Mouse (Mus musculus) midbrain, embryonic 15.5 days (tissue): Measurements from ENCODE around the gene Hbs1l. TPM values are rescaled to one million over a fixed set of nuclear protein-coding genes. Genes with fewer than 3 reads are reported as not detected.

Experiments used
- ATAC-seq: fragments of 200-750 bp; cut with Nextera tagmentation; replicated peaks from 2 replicates; pipeline ENCODE4 v1.8.0; 2017; ENCODE audit warnings: moderate TSS enrichment
- H3K27ac ChIP-seq: fragments of 300-500 bp; sonication (generic); 2 replicates; pipeline ENCODE4 v1.5.1; 2015; ENCODE audit warnings: mild to moderate bottlenecking, inconsistent platforms
- H3K27me3 ChIP-seq: fragments of 300-500 bp; sonication (generic); replicated peaks from 2 replicates; pipeline ENCODE4 v1.6.1; 2015; ENCODE audit warnings: inconsistent platforms
- H3K36me3 ChIP-seq: fragments of 300-500 bp; sonication (generic); replicated peaks from 2 replicates; pipeline ENCODE4 v1.6.1; 2015; ENCODE audit warnings: inconsistent platforms
- H3K4me1 ChIP-seq: fragments of 300-500 bp; sonication (generic); 2 replicates; pipeline ENCODE4 v1.6.1; 2015; ENCODE audit warnings: inconsistent platforms
- H3K4me2 ChIP-seq: fragments of 300-500 bp; sonication (generic); 2 replicates; pipeline ENCODE4 v1.6.1; 2015; ENCODE audit warnings: inconsistent platforms, mild to moderate bottlenecking, moderate library complexity
- H3K4me3 ChIP-seq: fragments of 300-500 bp; sonication (generic); 2 replicates; pipeline ENCODE4 v1.5.1; 2015; ENCODE audit warnings: mild to moderate bottlenecking, inconsistent platforms
- H3K9ac ChIP-seq: fragments of 300-500 bp; sonication (generic); 2 replicates; pipeline ENCODE4 v1.6.1; 2015; ENCODE audit warnings: mild to moderate bottlenecking, inconsistent platforms
- H3K9me3 ChIP-seq: fragments of 300-500 bp; sonication (generic); 2 replicates; pipeline ENCODE4 v1.6.1; 2016; ENCODE audit warnings: inconsistent platforms
- WGBS: fragments of 180-500 bp; shearing (Covaris S2); methylation state at CpG from one replicate; pipeline ENCODE4 v1.1.7; 2015; ENCODE audit warnings: mixed read lengths; 5-methylcytosine and 5-hydroxymethylcytosine counted together
- polyA plus RNA-seq: library from polyadenylated mRNA; unstranded; fragments of >200 nt; fragmentation: Nextera tagmentation; extraction: Ambion mirVana; gene quantifications from 2 replicates; pipeline ENCODE4 v1.2.1, GENCODE M21; 2015

Hbs1l gene
- 84.8 and 91.5 TPM in 2 replicates for polyA plus RNA-seq

DNA sequence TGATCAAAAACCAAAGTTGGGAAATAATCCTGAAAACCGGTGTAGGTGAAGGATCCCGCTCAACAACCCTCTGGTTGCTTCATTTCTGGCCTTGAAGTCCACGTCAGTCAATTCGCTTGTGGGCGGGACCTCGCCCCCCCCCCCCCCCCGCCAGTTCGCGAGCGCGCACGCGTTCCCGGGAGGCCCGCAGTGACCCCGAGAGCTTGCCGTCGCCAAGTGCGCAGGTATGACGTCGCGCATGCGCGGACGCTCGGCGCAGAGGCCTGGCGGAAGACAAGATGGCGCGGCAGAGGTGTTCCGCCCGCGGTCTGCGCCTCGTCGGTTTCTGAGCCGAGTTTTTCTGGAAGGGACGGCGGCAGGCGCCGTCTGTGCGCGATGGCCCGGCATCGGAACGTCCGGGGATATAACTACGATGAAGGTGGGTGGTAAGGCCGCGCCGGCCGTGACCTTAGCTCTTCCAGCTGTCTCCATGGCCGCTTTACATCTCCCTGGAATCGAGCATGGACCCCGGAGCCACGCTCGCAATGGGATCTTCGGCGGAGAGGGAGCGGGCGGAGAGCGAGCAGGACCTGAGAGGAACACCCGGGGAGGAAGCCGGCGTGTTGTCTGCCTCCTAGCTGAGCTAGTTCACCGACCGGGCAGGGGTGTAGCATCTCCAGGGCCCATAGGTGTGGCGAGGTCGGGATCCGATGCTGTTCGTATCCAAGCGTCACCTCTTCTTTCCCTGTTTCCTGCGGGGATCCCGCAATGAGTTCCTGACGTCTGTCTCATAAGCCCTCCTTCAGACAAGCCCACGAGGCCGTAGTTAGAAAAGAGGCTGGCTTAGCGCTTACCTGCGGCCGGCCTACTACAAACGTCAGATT lies at the start of gene Hbs1l:
Gene Hbs1l (plus strand): TSS at position 221 of the 863 bp plus-strand sequence.
- Histone ChIP-seq H3K9ac (peak within 1 kb of the TSS; percentile 80), H3K27me3 (no peaks in the 10 kb centered on the region), H3K4me1 (peaks cover 22% of the 10 kb centered on the region), H3K4me3 (peak within 1 kb of the TSS; percentile 74), H3K9me3 (no peaks in the 10 kb centered on the region), H3K27ac (peak within 1 kb of the TSS; percentile 71), H3K4me2 (peak within 1 kb of the TSS; percentile 65), H3K36me3 (peaks cover under 1% of the 10 kb centered on the region; the same call in 1 of the 2 replicates)
- ATAC-seq: peak; percentile 98
- under 1% methylated on average over 81 of the region's 81 CpGs for WGBS

- 76% methylated on average over 4 of the region's 4 CpGs for WGBS
- ATAC-seq: no peak
Measured at GRCm38 (mm10) chr10:21248556-21248955, 47.2 kb upstream of the Hbs1l start.

GRCm38 (mm10) chr10:21251881-21252534 lies 43.8 kb upstream of the Hbs1l start:
- no peak overlapping the region for H3K9ac ChIP-seq
- no peak overlapping the region for H3K4me3 ChIP-seq
- H3K36me3 ChIP-seq: no peaks in the 10 kb centered on the region
- no peak overlapping the region for H3K27ac ChIP-seq
- ATAC-seq: no peak
- 53% methylated on average over 15 of the region's 15 CpGs for WGBS
- no peaks in the 10 kb centered on the region for H3K4me1 ChIP-seq
- H3K9me3 ChIP-seq: no peaks in the 10 kb centered on the region
- no peaks in the 10 kb centered on the region for H3K27me3 ChIP-seq
- no peak overlapping the region for H3K4me2 ChIP-seq

More at GRCm38 (mm10) chr10:21248556-21248955, 47.2 kb upstream of the Hbs1l start:
- Histone ChIP-seq H3K36me3 (no peaks in the 10 kb centered on the region), H3K9ac (no peak overlapping the region), H3K27ac (no peak overlapping the region), H3K27me3 (no peaks in the 10 kb centered on the region), H3K4me2 (no peak overlapping the region), H3K4me3 (no peak overlapping the region), H3K9me3 (no peaks in the 10 kb centered on the region), H3K4me1 (no peaks in the 10 kb centered on the region)

DNA sequence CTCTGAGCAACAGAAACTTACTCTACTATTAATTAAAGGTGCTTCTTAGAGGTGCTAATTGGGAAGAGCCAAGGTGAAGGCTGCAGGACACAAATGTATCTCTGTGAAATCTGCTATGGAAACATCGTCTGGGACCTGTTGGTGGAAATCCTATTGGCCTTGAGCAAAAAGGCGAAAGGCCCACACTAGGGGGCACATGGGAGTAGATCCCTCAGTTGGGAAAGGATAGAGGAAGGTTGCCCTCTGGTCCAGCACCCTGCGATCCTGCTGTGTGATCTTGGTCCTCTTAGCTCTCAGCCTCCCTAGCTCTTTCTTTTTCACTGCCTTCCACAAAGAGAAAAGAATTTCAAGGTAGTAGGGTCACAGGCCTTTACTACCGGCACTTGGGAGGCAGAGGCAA lies 43.0 kb upstream of the Hbs1l start:
- ATAC-seq: no peak
- Histone ChIP-seq H3K4me3 (no peak overlapping the region), H3K27ac (no peak overlapping the region), H3K9me3 (no peaks in the 10 kb centered on the region), H3K4me1 (no peaks in the 10 kb centered on the region), H3K36me3 (no peaks in the 10 kb centered on the region), H3K27me3 (no peaks in the 10 kb centered on the region), H3K9ac (no peak overlapping the region), H3K4me2 (no peak overlapping the region)
- 94% methylated on average over 4 of the region's 4 CpGs for WGBS

DNA sequence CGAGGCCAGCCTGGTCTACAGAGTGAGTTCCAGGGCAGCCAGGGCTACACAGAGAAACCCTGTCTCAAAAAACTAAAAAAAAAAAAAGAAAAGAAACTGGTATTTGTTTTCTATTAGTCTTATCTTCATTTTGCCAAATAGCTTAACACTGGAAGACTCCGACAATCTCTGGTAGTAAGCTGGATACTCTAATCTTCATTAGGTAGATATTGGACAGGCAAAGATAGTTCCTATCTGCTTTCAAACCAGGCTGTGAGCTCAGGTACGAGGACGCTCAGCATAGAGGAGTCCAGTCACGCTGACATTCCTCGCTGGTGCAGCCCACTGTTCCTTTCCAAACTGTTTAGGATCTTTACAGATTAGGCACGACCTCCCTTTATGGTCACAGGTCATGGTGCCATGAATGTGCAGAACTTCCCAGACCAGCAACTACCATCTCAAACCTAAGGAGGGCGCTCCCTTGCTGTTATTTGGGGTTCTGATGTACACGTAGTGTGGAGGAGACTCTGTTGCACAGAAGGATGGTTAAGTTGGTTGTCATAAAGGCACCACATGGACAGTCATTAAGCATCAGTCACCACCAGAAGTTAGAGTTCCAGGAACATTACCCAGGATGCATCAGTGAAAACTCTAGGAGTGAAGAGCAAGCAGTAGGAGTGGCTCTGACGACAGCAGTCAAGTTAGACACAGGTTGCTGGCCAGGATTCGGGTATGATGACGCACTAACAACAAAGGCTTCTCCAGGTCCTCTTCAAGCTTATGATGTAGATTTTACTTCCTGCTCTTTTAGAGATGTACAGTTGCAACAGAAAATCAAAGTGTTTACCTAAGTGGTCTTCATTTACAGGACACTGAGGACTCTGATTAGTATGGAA lies 41.3 kb upstream of the Hbs1l start:
- Histone ChIP-seq H3K27ac (no peak overlapping the region), H3K9ac (no peak overlapping the region), H3K36me3 (no peaks in the 10 kb centered on the region), H3K4me3 (no peak overlapping the region), H3K9me3 (no peaks in the 10 kb centered on the region), H3K4me2 (no peak overlapping the region), H3K4me1 (no peaks in the 10 kb centered on the region), H3K27me3 (no peaks in the 10 kb centered on the region)
- 89% methylated on average over 12 of the region's 12 CpGs for WGBS
- ATAC-seq: no peak

- H3K4me3 ChIP-seq: no peak overlapping the region
- H3K9ac ChIP-seq: no peak overlapping the region
- H3K27me3 ChIP-seq: no peaks in the 10 kb centered on the region
- no peak overlapping the region for H3K4me2 ChIP-seq
- H3K4me1 ChIP-seq: no peaks in the 10 kb centered on the region
- ATAC-seq: no peak
- no peak overlapping the region for H3K27ac ChIP-seq
- H3K9me3 ChIP-seq: no peaks in the 10 kb centered on the region
- no peaks in the 10 kb centered on the region for H3K36me3 ChIP-seq
- 73% methylated on average over 5 of the region's 5 CpGs for whole genome bisulfite sequencing
Measured at GRCm38 (mm10) chr10:21257244-21257643, 38.5 kb upstream of the Hbs1l start.

- Histone ChIP-seq H3K4me2 (no peak overlapping the region), H3K9me3 (no peaks in the 10 kb centered on the region), H3K4me3 (no peak overlapping the region), H3K4me1 (no peaks in the 10 kb centered on the region), H3K27me3 (no peaks in the 10 kb centered on the region), H3K9ac (no peak overlapping the region), H3K36me3 (no peaks in the 10 kb centered on the region), H3K27ac (no peak overlapping the region)
- WGBS: 81% methylated on average over 2 of the region's 2 CpGs
- no peak for ATAC-seq
Measured at GRCm38 (mm10) chr10:21259649-21260048, 36.1 kb upstream of the Hbs1l start.

DNA sequence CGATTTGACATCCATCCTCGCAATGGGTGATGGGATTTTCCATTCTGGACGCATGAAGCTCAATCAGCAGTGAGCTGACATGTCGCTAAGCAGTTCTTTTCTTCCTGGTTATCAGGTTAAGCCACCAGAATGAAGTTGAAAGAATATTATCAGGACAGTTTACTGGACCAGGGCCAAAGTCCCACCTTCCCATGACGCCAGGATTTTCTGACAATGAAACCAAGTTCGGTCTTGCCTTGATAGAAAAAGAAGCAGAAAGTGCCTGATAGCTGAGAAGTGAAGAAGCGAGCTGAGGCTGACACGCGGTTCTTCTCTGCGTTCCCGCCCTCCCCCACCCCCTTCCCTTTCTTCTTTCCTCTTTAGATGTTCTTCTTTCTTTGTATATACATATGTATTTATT lies 30.6 kb upstream of the Hbs1l start:
- no peak overlapping the region for H3K27ac ChIP-seq
- H3K4me3 ChIP-seq: no peak overlapping the region
- H3K9ac ChIP-seq: no peak overlapping the region
- no peaks in the 10 kb centered on the region for H3K36me3 ChIP-seq
- no peak overlapping the region for H3K4me2 ChIP-seq
- no peaks in the 10 kb centered on the region for H3K27me3 ChIP-seq
- no peaks in the 10 kb centered on the region for H3K4me1 ChIP-seq
- no peaks in the 10 kb centered on the region for H3K9me3 ChIP-seq
- WGBS: 60% methylated on average over 11 of the region's 11 CpGs
- ATAC-seq: no peak

- no peaks in the 10 kb centered on the region for H3K36me3 ChIP-seq
- H3K4me1 ChIP-seq: no peaks in the 10 kb centered on the region
- no peak overlapping the region for H3K4me2 ChIP-seq
- no peak overlapping the region for H3K27ac ChIP-seq
- no peaks in the 10 kb centered on the region for H3K9me3 ChIP-seq
- no peak overlapping the region for H3K9ac ChIP-seq
- no peak overlapping the region for H3K4me3 ChIP-seq
- no peaks in the 10 kb centered on the region for H3K27me3 ChIP-seq
- 95% methylated on average over 2 of the region's 2 CpGs for WGBS
- ATAC-seq: no peak
Measured at GRCm38 (mm10) chr10:21267452-21267851, 28.3 kb upstream of the Hbs1l start.

GRCm38 (mm10) chr10:21268786-21269410 lies 26.9 kb upstream of the Hbs1l start:
- WGBS: 85% methylated on average over 6 of the region's 6 CpGs
- ATAC-seq: no peak
- no peaks in the 10 kb centered on the region for H3K27me3 ChIP-seq
- no peak overlapping the region for H3K27ac ChIP-seq
- no peaks in the 10 kb centered on the region for H3K9me3 ChIP-seq
- H3K9ac ChIP-seq: no peak overlapping the region
- H3K4me1 ChIP-seq: no peaks in the 10 kb centered on the region
- no peak overlapping the region for H3K4me3 ChIP-seq
- no peak overlapping the region for H3K4me2 ChIP-seq
- H3K36me3 ChIP-seq: no peaks in the 10 kb centered on the region

DNA sequence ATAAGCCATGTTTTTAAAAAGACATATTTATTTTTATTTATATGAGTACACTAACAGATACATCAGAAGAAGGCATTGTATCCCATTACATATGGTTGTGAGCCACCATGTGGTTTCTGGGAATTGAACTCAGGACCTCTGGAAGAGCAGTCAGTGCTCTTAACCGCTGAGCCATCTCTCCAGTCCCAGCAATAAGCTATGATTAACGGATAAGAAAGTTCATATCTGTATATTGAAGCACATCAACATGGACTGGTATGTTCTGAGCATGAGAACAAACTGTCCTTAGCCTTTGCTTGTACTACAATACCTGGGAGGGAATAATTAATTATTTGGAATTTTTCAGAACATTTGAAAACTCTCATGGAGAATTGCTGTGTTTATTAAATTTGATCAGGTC lies 25.9 kb upstream of the Hbs1l start:
- no peak overlapping the region for H3K27ac ChIP-seq
- no peaks in the 10 kb centered on the region for H3K27me3 ChIP-seq
- WGBS: 93% methylated on average over 2 of the region's 2 CpGs
- no peak overlapping the region for H3K9ac ChIP-seq
- no peak overlapping the region for H3K4me2 ChIP-seq
- H3K36me3 ChIP-seq: no peaks in the 10 kb centered on the region
- H3K4me3 ChIP-seq: no peak overlapping the region
- H3K4me1 ChIP-seq: no peaks in the 10 kb centered on the region
- ATAC-seq: no peak
- H3K9me3 ChIP-seq: no peaks in the 10 kb centered on the region

GRCm38 (mm10) chr10:21270905-21271304 lies 24.9 kb upstream of the Hbs1l start:
- no peak overlapping the region for H3K9ac ChIP-seq
- H3K36me3 ChIP-seq: no peaks in the 10 kb centered on the region
- H3K9me3 ChIP-seq: no peaks in the 10 kb centered on the region
- no peak overlapping the region for H3K27ac ChIP-seq
- H3K4me3 ChIP-seq: no peak overlapping the region
- H3K4me1 ChIP-seq: no peaks in the 10 kb centered on the region
- 86% methylated on average over 5 of the region's 5 CpGs for WGBS
- no peak overlapping the region for H3K4me2 ChIP-seq
- no peaks in the 10 kb centered on the region for H3K27me3 ChIP-seq
- ATAC-seq: no peak
